Mouse (Mus musculus): ENCODE measurements around the gene Tmc7. TPM values are rescaled to one million over a fixed set of nuclear protein-coding genes. Genes with fewer than 3 reads are reported as not detected.
A peak's percentile ranks its signal among the peaks of the same experiment; 100 is the strongest.

Tmc7 gene
- polyA plus RNA-seq, 1 experiment from 2014 or later: 2.3 TPM

- peaks cover 3% of the 10 kb centered on the region; the same call in 1 of the 2 replicates for H3K4me1 ChIP-seq
Measured at GRCm38 (mm10) chr7:118533178-118533578, 51.4 kb downstream of the Tmc7 start, which contains the start of gene Coq7. Gene Coq7, minus strand, starts transcription at chr7:118533356.

DNA sequence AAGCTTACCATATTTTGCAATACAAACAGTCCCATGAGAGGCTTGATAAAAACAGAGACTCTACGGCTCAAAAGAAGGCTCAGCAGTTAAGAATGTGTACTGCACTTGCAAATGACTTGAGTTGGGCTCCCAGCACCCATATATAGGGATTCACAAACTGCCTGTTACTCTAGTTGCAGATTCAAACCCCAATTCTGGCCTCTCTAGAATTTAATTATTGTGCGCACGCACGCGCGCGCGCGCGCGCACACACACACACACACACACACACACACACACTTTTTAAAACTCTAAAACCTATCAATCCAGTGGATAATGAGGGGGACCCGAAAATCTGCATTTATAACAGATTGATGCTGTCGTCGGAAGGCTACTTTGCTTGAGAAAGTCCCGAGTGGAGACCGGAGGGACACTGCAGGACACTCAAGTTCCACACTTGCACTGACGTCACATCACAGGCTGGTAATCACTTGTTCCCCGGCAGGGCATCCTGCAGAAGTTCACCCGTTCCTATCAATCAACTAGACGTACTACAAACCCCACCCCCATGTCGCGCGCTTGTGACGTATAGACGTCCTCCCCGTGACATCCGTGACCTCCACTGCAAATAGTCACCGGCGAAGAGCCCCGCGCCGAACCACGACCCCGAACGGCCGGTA lies 51.9 kb downstream of the Tmc7 start:
- H3K9me3 ChIP-seq: no peaks in the 10 kb centered on the region
- peak overlapping the region; percentile 93 for H3K27ac ChIP-seq
- peak; percentile 93 for ATAC-seq (ENCODE audit: borderline replicate concordance, extremely low read depth, low FRiP score, low TSS enrichment)
- H3K4me3 ChIP-seq: peak overlapping the region; percentile 71
- under 1% methylated on average over 36 of the region's 36 CpGs for WGBS
- peaks cover 9% of the 10 kb centered on the region; the same call in 1 of the 2 replicates for H3K36me3 ChIP-seq
- no peaks in the 10 kb centered on the region for H3K27me3 ChIP-seq
- H3K4me1 ChIP-seq: peaks cover 3% of the 10 kb centered on the region; the same call in 1 of the 2 replicates
- peak overlapping the region; percentile 66 for H3K4me2 ChIP-seq
- H3K9ac ChIP-seq: peak overlapping the region; percentile 66

More at GRCm38 (mm10) chr7:118533178-118533578, 51.4 kb downstream of the Tmc7 start, which contains the start of gene Coq7:
- under 1% methylated on average over 31 of the region's 31 CpGs for WGBS
- Histone ChIP-seq H3K36me3 (peaks cover 7% of the 10 kb centered on the region; the same call in 1 of the 2 replicates), H3K9ac (peak within 1 kb of the TSS; percentile 66), H3K9me3 (no peaks in the 10 kb centered on the region), H3K27me3 (no peaks in the 10 kb centered on the region), H3K4me2 (peak within 1 kb of the TSS; percentile 66), H3K27ac (peak within 1 kb of the TSS; percentile 93), H3K4me3 (peak within 1 kb of the TSS; percentile 71)
- ATAC-seq (ENCODE audit: borderline replicate concordance, extremely low read depth, low FRiP score, low TSS enrichment): peak; percentile 99

DNA sequence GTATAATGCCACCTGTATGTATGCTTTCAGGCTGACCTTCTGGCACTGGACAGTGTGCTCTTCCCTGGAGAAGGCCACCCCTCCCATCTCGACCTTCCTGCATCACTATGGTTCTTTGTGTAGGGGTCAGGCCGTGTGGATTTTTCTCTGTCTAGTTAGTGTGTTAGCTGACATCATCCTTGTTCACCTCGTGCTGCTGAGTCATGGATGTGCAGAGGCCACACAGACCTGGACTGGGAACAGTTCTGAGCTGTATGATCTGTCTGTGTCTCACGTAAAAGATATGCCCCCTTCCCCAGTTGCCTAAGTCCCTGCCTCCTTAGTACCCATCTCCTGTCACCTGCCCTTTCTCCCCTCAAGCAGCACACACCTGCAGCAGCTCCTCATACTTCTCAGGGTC lies 57.6 kb downstream of the Tmc7 start:
- 75% methylated on average over 4 of the region's 4 CpGs for WGBS
- ATAC-seq (ENCODE audit: borderline replicate concordance, extremely low read depth, low FRiP score, low TSS enrichment): no peak
- no peaks in the 10 kb centered on the region for H3K9me3 ChIP-seq
- H3K27ac ChIP-seq: no peak overlapping the region
- no peaks in the 10 kb centered on the region for H3K4me1 ChIP-seq
- no peak overlapping the region for H3K4me3 ChIP-seq
- no peak overlapping the region for H3K4me2 ChIP-seq
- H3K9ac ChIP-seq: no peak overlapping the region
- H3K27me3 ChIP-seq: no peaks in the 10 kb centered on the region
- peaks cover 21% of the 10 kb centered on the region for H3K36me3 ChIP-seq

DNA sequence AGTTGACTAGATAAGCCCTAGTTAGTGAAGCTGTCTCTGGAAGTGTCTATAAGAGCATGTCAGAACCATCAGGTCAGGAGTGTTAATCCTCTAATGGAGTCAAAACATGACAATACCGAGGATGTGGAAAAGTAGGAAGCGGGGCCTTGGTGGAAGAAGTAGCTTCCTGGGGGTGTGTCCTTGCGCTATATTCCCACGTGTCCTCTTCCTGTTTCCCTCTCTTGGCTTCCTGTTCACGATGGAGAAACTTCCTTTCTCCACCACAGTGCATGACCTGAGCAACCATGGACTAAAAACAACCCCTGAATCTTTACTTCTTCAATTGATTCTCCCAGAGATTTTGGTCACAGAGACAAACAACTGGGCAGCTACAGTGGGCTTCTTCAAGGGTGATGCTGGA lies 62.5 kb downstream of the Tmc7 start:
- Histone ChIP-seq H3K9me3 (no peaks in the 10 kb centered on the region), H3K4me3 (no peak overlapping the region), H3K27me3 (no peaks in the 10 kb centered on the region), H3K27ac (no peak overlapping the region), H3K9ac (no peak overlapping the region), H3K4me1 (0 out of 2 replicates have a peak, but pooled peaks cover 4% of the 10 kb centered on the region), H3K4me2 (no peak overlapping the region), H3K36me3 (peaks cover 9% of the 10 kb centered on the region)
- no peak for ATAC-seq (ENCODE audit: borderline replicate concordance, extremely low read depth, low FRiP score, low TSS enrichment)
- 65% methylated on average over 5 of the region's 5 CpGs for WGBS

GRCm38 (mm10) chr7:118519661-118520060 lies 64.9 kb downstream of the Tmc7 start:
- H3K36me3 ChIP-seq: no peaks in the 10 kb centered on the region
- no peak overlapping the region for H3K4me2 ChIP-seq
- H3K4me3 ChIP-seq: no peak overlapping the region
- H3K27me3 ChIP-seq: no peaks in the 10 kb centered on the region
- WGBS: 57% methylated on average over 8 of the region's 8 CpGs
- H3K27ac ChIP-seq: no peak overlapping the region
- H3K4me1 ChIP-seq: 0 out of 2 replicates have a peak, but pooled peaks cover 4% of the 10 kb centered on the region
- no peaks in the 10 kb centered on the region for H3K9me3 ChIP-seq
- no peak overlapping the region for H3K9ac ChIP-seq
- no peak for ATAC-seq (ENCODE audit: borderline replicate concordance, extremely low read depth, low FRiP score, low TSS enrichment)

- Histone ChIP-seq H3K9me3 (no peaks in the 10 kb centered on the region), H3K4me3 (no peak overlapping the region), H3K36me3 (no peaks in the 10 kb centered on the region), H3K4me2 (no peak overlapping the region), H3K27me3 (no peaks in the 10 kb centered on the region), H3K4me1 (0 out of 2 replicates have a peak, but pooled peaks cover 4% of the 10 kb centered on the region), H3K9ac (no peak overlapping the region), H3K27ac (no peak overlapping the region)
- 1% methylated on average over 18 of the region's 18 CpGs for whole genome bisulfite sequencing
- ATAC-seq (ENCODE audit: borderline replicate concordance, extremely low read depth, low FRiP score, low TSS enrichment): peak; percentile 61
Measured at GRCm38 (mm10) chr7:118518687-118519086, 65.8 kb downstream of the Tmc7 start.

DNA sequence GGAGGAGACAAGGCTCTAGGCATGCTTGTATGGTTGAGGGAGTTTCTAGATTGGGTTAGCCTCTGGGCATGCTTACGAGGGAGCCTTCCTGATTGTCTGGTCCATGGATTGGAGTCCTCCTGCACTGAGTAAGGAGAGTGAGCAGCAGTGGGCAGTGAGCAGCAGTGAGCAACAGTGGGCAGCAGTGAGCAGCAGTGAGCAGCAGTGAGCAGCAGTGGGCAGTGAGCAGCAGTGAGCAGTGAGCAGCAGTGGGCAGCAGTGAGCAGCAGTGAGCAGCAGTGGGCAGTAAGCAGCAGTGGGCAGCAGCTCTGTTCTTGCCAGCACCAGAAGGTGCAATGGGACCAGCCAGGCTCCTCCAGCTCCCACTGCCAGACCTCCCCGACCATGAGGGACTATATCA lies 66.7 kb downstream of the Tmc7 start:
- Histone ChIP-seq H3K4me2 (no peak overlapping the region), H3K36me3 (no peaks in the 10 kb centered on the region), H3K27me3 (no peaks in the 10 kb centered on the region), H3K9ac (no peak overlapping the region), H3K27ac (no peak overlapping the region), H3K4me1 (0 out of 2 replicates have a peak, but pooled peaks cover 4% of the 10 kb centered on the region), H3K9me3 (no peaks in the 10 kb centered on the region), H3K4me3 (no peak overlapping the region)
- peak; percentile 48 for ATAC-seq (ENCODE audit: borderline replicate concordance, extremely low read depth, low FRiP score, low TSS enrichment)
- 73% methylated on average over 2 of the region's 2 CpGs for WGBS

- H3K4me2 ChIP-seq: no peak overlapping the region
- H3K9me3 ChIP-seq: no peaks in the 10 kb centered on the region
- H3K4me3 ChIP-seq: no peak overlapping the region
- no peak for ATAC-seq (ENCODE audit: borderline replicate concordance, extremely low read depth, low FRiP score, low TSS enrichment)
- H3K27ac ChIP-seq: no peak overlapping the region
- H3K4me1 ChIP-seq: no peaks in the 10 kb centered on the region
- no peaks in the 10 kb centered on the region for H3K27me3 ChIP-seq
- no peaks in the 10 kb centered on the region for H3K36me3 ChIP-seq
- 59% methylated on average over 7 of the region's 7 CpGs for WGBS
- H3K9ac ChIP-seq: no peak overlapping the region
Measured at GRCm38 (mm10) chr7:118508556-118508955, 76.0 kb downstream of the Tmc7 start.

DNA sequence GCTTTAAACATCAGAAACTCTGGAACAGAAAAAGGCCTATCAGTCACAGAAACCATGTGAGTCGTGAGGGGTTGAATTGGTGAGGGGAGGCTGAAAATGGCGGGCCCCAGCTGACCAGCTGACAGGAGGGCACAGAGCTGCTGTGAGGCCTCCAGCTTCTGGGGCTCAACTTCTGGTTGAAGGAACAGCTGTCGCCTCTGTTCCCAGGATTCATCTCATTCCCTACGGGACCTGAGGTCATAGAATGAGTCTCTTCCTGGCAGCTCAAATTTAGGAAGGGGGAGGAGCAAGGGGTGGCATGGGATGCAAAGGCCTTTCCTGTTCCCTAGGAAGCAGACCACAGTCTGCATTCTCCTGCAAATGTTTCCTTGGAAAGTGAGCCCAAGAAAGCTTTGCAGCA lies 80.7 kb downstream of the Tmc7 start:
- no peak for ATAC-seq (ENCODE audit: borderline replicate concordance, extremely low read depth, low FRiP score, low TSS enrichment)
- Histone ChIP-seq H3K9me3 (no peaks in the 10 kb centered on the region), H3K36me3 (no peaks in the 10 kb centered on the region), H3K27me3 (no peaks in the 10 kb centered on the region), H3K4me3 (no peak overlapping the region), H3K9ac (no peak overlapping the region), H3K27ac (no peak overlapping the region), H3K4me2 (no peak overlapping the region), H3K4me1 (no peaks in the 10 kb centered on the region)
- WGBS: 32% methylated on average over 4 of the region's 4 CpGs

DNA sequence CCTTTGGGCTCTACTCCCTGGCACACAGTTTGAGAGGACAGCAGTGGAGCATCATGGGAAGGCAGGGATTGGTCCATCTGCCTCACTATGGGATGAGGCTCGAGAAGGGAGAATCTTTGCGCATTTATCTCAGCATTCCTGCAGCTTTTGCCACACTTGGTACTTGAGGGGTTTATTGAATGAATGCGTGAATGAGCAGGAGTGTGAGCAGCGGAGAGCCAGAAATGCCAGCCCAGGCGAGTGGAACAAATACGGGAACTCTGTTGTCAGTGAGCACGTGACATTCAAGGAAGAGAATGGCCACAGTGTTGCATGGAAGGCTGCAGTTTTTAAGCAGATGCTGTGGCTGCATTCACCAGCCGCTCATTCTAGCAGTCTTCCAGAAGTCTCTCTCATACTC lies 82.2 kb downstream of the Tmc7 start:
- 68% methylated on average over 8 of the region's 8 CpGs for WGBS
- Histone ChIP-seq H3K4me1 (no peaks in the 10 kb centered on the region), H3K9ac (no peak overlapping the region)

DNA sequence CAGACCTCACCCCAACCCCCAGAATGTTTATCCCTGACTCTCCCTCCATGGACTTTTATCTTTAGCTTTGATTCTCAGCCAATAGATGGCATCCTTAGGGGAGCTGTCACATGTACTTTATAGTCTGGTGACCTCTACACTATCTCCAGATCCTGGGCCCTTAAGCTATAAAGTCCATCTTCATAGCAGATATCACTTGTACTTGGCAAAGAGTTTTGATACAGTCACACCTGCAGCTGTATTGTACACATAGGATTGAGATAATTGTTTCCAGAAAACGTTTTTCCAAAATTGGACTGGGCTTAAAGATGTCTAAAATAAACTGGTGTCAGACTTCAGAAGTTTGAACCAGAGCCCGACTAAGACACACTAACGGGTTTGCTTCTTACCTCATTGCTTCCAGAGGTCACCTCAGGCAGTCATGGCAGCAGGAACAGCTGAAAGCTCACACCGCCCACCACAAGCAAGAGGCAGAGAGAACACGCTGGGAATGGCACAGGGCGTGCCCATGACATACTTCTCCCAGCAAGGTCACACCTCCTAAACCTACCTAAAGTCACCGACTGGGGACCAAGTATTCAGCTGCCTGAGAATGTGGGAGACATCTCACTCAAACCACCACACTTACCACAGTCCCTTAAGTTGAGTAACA lies 84.6 kb downstream of the Tmc7 start:
- Histone ChIP-seq H3K27ac (no peak overlapping the region), H3K4me1 (no peaks in the 10 kb centered on the region), H3K4me2 (no peak overlapping the region), H3K9me3 (no peaks in the 10 kb centered on the region), H3K27me3 (no peaks in the 10 kb centered on the region), H3K4me3 (no peak overlapping the region), H3K9ac (no peak overlapping the region), H3K36me3 (no peaks in the 10 kb centered on the region)
- 61% methylated on average over 7 of the region's 7 CpGs for WGBS
- no peak for ATAC-seq (ENCODE audit: borderline replicate concordance, extremely low read depth, low FRiP score, low TSS enrichment)

More for the DNA sequence above, 82.2 kb downstream of the Tmc7 start:
- Histone ChIP-seq H3K4me3 (no peak overlapping the region), H3K36me3 (no peaks in the 10 kb centered on the region), H3K4me2 (no peak overlapping the region), H3K9me3 (no peaks in the 10 kb centered on the region), H3K27me3 (no peaks in the 10 kb centered on the region), H3K27ac (no peak overlapping the region)
- ATAC-seq (ENCODE audit: borderline replicate concordance, extremely low read depth, low FRiP score, low TSS enrichment): no peak

Data from lung, embryonic 15.5 days (tissue).